Mouse (Mus musculus) G1E-ER4 (cell line): ENCODE data around the gene Fbxo34. TPM values are rescaled to one million over a fixed set of nuclear protein-coding genes. Genes with fewer than 3 reads are reported as not detected.
"Not testable (repeated sequence)": the region's sequence is repeated elsewhere in the genome, so short reads cannot be mapped to it uniquely, and the experiment has no call there.

Experiments
- GATA1 ChIP-seq: IDR thresholded peaks from one replicate; pipeline ENCODE4 v1.8.0; 2012; ENCODE audit warnings: low read length, inconsistent platforms
- polyA plus RNA-seq: library from polyadenylated mRNA; stranded (reverse); fragments of >175 nt; gene quantifications from 2 replicates; pipeline ENCODE4 v1.2.3, GENCODE M21; 2012

Fbxo34 gene
- polyA plus RNA-seq, 1 experiment = 30.2 TPM

- no peak for TF ChIP-seq GATA1
These were observed 110.5 kb downstream of the Fbxo34 start for GRCm38 (mm10) chr14:47560714-47561113.

- TF ChIP-seq GATA1 = no peak
These were observed 112.3 kb downstream of the Fbxo34 start for GRCm38 (mm10) chr14:47562530-47562929.

DNA sequence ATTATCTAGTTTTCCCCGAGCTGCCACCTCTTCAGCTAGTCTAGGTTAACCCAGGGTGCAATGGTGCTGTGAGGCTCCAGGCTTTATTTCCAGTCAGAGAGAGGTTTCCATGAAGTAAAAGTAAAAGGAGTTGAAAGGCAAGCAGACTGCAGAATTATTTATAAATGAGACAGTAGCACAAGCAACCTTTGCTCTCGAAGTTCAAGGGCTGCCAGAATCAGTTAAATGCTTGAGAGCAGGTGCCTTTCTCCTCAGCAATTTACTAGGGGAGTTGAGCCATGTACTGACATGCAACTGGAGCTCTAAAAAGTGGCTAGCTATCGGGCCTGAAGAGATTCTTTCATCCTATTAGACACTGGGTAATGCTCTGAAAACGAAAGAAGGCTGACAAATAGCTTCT lies 112.9 kb downstream of the Fbxo34 start:
- no peak for TF ChIP-seq GATA1

DNA sequence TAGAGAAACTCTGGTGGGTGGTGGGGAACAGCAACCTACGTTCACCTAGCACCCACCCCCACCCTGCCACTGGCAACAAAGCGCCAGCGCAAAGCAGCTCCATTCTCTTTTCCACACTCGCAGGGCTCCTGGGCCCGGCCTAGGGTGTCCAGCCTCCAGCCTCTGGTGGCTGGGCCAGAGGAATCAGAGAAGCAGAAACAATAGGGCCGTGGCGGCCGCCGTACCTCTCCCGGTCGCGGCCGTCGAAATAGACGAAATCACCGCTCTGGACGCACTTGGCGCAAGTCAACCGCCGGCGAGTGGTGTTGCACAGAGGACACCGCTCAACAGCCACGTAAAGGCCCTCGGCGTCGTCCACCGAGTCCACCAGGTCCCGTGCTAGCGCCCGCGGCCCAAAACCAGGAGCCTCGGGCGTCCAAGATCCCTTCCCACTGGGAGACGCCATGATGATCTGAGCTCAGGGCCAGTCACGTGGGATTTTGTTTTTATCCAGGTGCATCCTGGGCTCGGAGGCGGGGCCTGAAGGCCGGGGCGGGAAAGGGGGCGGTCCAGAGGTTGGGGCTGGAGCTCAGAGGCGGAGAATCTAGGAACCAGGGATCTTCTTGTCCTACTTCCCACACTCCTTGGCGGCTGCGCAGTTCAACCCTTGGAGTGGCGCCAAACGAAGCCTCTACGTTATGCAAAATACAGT lies 117.9 kb downstream of the Fbxo34 start:
- no peak for TF ChIP-seq GATA1

DNA sequence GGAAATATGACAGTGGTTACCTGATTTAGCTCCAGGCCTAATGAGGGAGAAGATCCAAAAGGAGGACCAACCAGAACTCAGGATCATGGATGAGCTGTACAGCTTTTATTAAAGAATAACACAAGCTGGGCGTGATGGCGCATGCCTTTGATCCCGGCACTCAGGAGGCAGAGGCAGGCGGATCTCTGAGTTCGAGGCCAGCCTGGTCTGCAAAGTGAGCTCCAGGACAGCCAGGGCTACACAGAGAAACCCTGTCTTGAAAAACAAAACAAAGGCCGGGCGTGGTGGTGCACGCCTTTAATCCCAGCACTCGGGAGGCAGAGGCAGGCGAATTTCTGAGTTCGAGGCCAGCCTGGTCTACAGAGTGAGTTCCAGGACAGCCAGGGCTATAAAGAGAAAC lies 120.3 kb downstream of the Fbxo34 start, which contains the start of gene Atg14:
Gene Atg14, minus strand, starts transcription at position 101 of the 400 bp plus-strand sequence.
- not testable (repeated sequence) for TF ChIP-seq GATA1

DNA sequence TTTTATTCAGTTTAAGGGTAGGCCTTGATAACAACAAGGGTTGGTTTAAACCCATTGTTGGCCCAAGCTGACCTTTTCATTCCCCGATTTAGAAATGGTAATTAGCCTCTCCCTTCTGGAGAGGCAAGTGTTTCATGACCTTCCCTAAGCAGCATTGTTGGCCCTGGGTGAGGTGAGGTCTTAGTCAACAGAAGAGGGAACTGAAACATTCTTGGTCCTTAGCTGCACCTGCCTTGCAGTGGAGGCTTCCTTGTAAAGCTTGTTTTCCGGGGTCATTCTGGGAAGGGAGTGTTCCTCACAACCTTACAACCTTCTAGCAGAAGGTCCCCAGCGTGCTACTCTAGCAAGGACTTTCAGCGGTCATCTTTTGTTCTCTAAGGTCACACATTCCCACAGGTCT lies 122.5 kb downstream of the Fbxo34 start:
- TF ChIP-seq GATA1 = no peak

DNA sequence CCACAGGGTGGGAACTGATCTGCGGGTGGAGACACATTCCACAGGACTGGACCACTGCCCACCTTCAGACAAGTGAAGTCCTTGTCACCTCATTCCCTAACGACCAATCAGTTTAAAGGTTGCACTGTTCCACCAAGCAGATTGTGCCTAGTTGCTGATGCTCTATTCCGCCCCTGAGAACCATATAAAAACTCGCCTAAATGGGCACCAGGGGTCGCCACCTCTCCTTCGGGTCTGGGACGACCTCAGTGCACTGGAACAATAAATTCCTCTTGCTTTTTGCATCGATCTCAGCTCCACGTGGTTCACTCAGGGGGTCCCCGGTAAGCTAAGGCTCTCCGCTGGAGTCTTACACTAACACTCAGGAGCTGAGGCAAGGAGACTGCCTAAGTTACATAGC lies 124.5 kb downstream of the Fbxo34 start:
- TF ChIP-seq GATA1 = no peak

- no peak for TF ChIP-seq GATA1
These were observed 126.5 kb downstream of the Fbxo34 start for GRCm38 (mm10) chr14:47576687-47577086.

DNA sequence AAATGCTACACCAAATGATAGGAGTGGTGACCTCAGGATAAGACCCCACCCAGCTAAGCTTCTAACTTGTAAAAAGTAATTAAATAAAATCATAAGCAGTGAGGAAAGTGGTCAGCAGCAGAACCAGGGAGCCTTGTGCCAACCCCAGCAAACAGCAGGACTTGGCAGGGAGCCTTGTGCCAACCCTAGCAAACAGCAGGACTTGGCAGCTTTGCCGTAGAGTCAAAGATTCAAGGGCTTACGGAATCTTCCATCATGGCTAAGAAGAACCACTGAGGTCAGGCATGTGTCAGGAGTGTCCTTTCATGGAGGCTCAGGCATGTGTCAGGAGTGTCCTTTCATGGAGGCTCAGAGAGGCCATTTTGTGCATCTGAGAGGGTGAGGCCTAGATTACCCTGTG lies 127.9 kb downstream of the Fbxo34 start:
- TF ChIP-seq GATA1 = no peak

DNA sequence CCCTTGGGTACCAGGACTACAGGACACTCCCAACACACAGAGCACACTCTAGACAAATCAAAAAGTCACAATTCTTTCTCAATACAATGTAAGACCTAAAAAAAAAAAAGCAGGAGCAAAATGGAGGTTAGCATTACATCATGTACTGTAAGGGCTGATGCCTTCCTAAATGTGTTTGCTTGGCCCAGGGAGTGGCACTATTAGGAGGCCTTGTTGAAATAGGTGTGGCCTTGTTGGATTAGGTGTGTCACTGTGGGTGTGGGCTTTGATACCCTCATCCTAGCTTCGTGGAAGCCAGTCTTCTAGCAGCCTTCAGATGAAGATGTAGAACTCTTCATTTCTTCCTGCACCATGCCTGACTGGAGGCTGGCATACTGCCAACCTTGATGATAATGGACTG lies 131.1 kb downstream of the Fbxo34 start:
- no peak for TF ChIP-seq GATA1

Other genes with a start within 250 kb of the Fbxo34 start
- gene Wdhd1, start 173.6 kb upstream of the Fbxo34 start, polyA plus RNA-seq = 6.5 and 8.5 TPM in 2 replicates
- 2.2 and 2.9 TPM in 2 replicates for gene Socs4, start 173.5 kb upstream of the Fbxo34 start, polyA plus RNA-seq
- gene Mapk1ip1l, start 152.2 kb upstream of the Fbxo34 start, polyA plus RNA-seq = 74.4 and 211 TPM in 2 replicates
- gene Lgals3, start 82.7 kb upstream of the Fbxo34 start, polyA plus RNA-seq = 0.41 and 0.77 TPM in 2 replicates
- 4.0 and 31.8 TPM in 2 replicates for gene Dlgap5, start 32.0 kb upstream of the Fbxo34 start, polyA plus RNA-seq
- gene Atg14, start 120.2 kb downstream of the Fbxo34 start, polyA plus RNA-seq = 2.0 and 2.9 TPM in 2 replicates
- gene Ktn1, start 198.0 kb downstream of the Fbxo34 start, polyA plus RNA-seq = 4.3 and 8.8 TPM in 2 replicates